Mouse (Mus musculus) neural tube, embryonic 11.5 days (tissue): Measurements from ENCODE around the gene AC124108.1. TPM values are rescaled to one million over a fixed set of nuclear protein-coding genes. Genes with fewer than 3 reads are reported as not detected.

Experiments
- ATAC-seq: fragments of 200-750 bp; cut with Nextera tagmentation; 2 replicates; pipeline ENCODE4 v1.8.0; 2017; ENCODE audit warnings: moderate number of reproducible peaks, mild to moderate bottlenecking, moderate TSS enrichment, moderate library complexity; ENCODE audit not compliant: insufficient read depth, low FRiP score, low TSS enrichment
- DNase-seq: peaks from one replicate; pipeline ENCODE4 v3.0.0-alpha.2; 2015; ENCODE audit warnings: low spot score
- H3K27ac ChIP-seq: fragments of 300-500 bp; sonication (generic); 2 replicates; pipeline ENCODE4 v1.5.1; 2014; ENCODE audit warnings: low read depth, mild to moderate bottlenecking, low read length
- H3K27me3 ChIP-seq: fragments of 300-500 bp; sonication (generic); 2 replicates; pipeline ENCODE4 v1.6.1; 2014; ENCODE audit warnings: mild to moderate bottlenecking, low read length, mixed read lengths; ENCODE audit not compliant: control insufficient read depth, insufficient read depth
- H3K36me3 ChIP-seq: fragments of 300-500 bp; sonication (generic); 2 replicates; pipeline ENCODE4 v1.6.1; 2014; ENCODE audit warnings: mild to moderate bottlenecking, low read length, moderate library complexity, mixed read lengths; ENCODE audit not compliant: control insufficient read depth, insufficient read depth
- H3K4me1 ChIP-seq: fragments of 300-500 bp; sonication (generic); 2 replicates; pipeline ENCODE4 v1.6.1; 2014; ENCODE audit warnings: low read length, mixed read lengths; ENCODE audit not compliant: control insufficient read depth, insufficient read depth
- H3K4me2 ChIP-seq: fragments of 300-500 bp; sonication (generic); 2 replicates; pipeline ENCODE4 v1.6.1; 2014; ENCODE audit warnings: low read depth, mild to moderate bottlenecking, moderate library complexity
- H3K4me3 ChIP-seq: fragments of 300-500 bp; sonication (generic); 2 replicates; pipeline ENCODE4 v1.5.1; 2014; ENCODE audit warnings: low read depth, low read length
- H3K9ac ChIP-seq: fragments of 300-500 bp; sonication (generic); 2 replicates; pipeline ENCODE4 v1.6.1; 2014; ENCODE audit warnings: mild to moderate bottlenecking, low read length
- H3K9me3 ChIP-seq: fragments of 300-500 bp; sonication (generic); 2 replicates; pipeline ENCODE4 v1.6.1; 2016; ENCODE audit warnings: low read length; ENCODE audit not compliant: control insufficient read depth
- WGBS: fragments of 180-500 bp; shearing (Covaris S2); extraction: QIAGEN DNeasy Blood & Tissue Kit; methylation state at CpG from one replicate; pipeline ENCODE4 v1.1.7; 2014; 5-methylcytosine and 5-hydroxymethylcytosine counted together
- polyA plus RNA-seq: library from polyadenylated mRNA; unstranded; fragments of >200 nt; fragmentation: Nextera tagmentation; extraction: Ambion mirVana; gene quantifications from 2 replicates; pipeline ENCODE4 v1.2.1, GENCODE M21; 2014

AC124108.1 gene
- polyA plus RNA-seq, 1 experiment from 2014 or later = 2.2 TPM

DNA sequence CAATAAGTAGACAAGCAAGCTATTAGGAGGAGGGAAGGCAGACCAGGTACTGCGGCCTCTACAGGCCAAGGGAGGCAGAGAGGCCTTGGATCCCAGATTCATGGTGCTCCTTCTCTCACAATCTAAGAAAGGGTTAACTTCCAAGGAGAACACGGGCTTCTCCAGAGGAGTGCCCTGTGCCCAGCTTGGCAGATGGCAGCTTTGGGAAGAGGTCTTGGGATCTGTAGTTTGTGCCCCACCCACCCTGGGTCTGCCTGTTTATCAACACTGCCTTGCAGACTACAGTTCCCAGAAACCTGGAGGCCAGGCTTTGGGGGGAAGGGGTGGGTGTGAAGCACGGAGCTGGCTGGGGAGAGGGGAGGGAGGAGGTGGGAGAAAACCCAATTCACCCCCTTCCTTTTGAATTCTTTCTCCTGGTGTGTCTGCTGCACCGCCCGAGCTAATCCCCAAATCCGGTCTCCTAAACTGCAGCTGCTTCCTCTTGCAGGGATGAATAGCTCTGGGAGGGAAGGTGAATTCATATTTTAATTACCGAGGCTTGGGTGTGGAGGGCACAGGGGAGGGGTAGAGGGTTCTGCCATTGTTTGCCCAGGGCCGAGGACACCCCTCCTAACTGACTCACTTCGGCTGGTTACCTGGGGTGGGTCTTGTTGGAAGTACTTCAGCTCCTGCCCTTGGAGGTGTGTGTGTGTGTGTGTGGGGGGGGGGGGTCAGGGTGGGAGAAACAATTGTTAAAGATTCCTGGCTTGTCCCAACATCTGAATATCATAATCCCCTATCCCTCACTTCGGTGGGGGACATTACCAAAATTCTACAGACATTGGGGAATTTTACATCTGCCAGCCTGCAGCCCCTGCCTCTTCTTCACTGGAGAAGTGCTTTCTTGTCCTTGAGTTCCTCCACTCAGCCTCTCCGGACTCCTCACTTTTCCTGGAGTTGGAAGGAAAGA lies 9.6 kb downstream of the AC124108.1 start:
- no peak overlapping the region for H3K4me2 ChIP-seq
- peaks cover 24% of the 10 kb centered on the region for H3K4me1 ChIP-seq
- H3K27ac ChIP-seq = no peak overlapping the region
- H3K9ac ChIP-seq = peak overlapping the region; percentile 23; the same call in 1 of the 2 replicates
- H3K36me3 ChIP-seq = no peaks in the 10 kb centered on the region
- WGBS = 11% methylated on average over 11 of the region's 11 CpGs
- ATAC-seq (peak; percentile 39), DNase-seq (peak; percentile 66)
- H3K27me3 ChIP-seq = no peaks in the 10 kb centered on the region
- no peak overlapping the region for H3K4me3 ChIP-seq
- no peaks in the 10 kb centered on the region for H3K9me3 ChIP-seq

DNA sequence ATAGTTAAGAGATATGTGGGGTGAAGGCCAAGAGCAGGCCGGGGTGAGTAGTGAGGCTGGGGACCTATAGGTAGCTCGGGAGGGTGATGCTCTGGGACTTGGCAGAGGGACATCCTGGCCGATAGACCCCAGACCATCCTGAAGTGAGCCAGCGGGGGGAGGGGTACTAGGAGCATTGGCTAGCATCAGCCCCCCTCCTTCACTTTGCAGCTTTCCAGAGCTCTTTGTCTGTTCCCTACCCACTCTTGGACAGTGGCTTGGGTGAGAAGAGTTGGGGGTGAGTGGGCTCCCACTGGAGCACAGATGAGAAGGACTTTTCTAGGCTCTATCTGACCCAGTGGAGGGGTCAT lies 10.2 kb downstream of the AC124108.1 start:
- ATAC-seq (no peak), DNase-seq (peak; percentile 13)
- H3K4me1 ChIP-seq = peaks cover 20% of the 10 kb centered on the region
- H3K9ac ChIP-seq = no peak overlapping the region
- no peak overlapping the region for H3K4me3 ChIP-seq
- no peaks in the 10 kb centered on the region for H3K27me3 ChIP-seq
- H3K36me3 ChIP-seq = no peaks in the 10 kb centered on the region
- H3K9me3 ChIP-seq = no peaks in the 10 kb centered on the region
- no peak overlapping the region for H3K4me2 ChIP-seq
- WGBS = 31% methylated on average over 4 of the region's 4 CpGs
- H3K27ac ChIP-seq = no peak overlapping the region

DNA sequence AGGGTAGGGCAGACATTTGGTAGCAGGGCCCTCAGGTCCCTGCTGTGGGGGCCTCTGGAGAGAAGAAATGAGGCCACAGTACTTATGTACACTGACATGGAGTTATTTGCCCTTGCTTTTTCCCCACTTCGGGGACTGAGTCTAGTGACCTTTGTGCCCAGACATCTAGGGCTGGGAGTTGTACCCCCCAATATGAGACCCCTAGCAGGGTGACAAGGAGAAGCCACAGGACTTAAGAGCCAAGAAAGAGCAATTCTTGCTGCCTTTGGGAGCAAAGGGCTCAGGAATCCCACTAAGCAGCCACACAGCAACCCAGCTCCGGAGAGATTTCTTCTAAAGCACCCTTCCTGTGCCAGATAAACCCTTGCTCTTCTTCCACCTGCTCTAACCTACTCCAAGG lies 10.7 kb downstream of the AC124108.1 start:
- H3K4me1 ChIP-seq = peaks cover 17% of the 10 kb centered on the region
- 62% methylated on average over 2 of the region's 2 CpGs for WGBS
- H3K9me3 ChIP-seq = no peaks in the 10 kb centered on the region
- ATAC-seq = no peak
- no peak overlapping the region for H3K4me2 ChIP-seq
- no peak overlapping the region for H3K9ac ChIP-seq
- no peak for DNase-seq
- no peak overlapping the region for H3K4me3 ChIP-seq
- no peaks in the 10 kb centered on the region for H3K36me3 ChIP-seq
- no peak overlapping the region for H3K27ac ChIP-seq
- no peaks in the 10 kb centered on the region for H3K27me3 ChIP-seq

DNA sequence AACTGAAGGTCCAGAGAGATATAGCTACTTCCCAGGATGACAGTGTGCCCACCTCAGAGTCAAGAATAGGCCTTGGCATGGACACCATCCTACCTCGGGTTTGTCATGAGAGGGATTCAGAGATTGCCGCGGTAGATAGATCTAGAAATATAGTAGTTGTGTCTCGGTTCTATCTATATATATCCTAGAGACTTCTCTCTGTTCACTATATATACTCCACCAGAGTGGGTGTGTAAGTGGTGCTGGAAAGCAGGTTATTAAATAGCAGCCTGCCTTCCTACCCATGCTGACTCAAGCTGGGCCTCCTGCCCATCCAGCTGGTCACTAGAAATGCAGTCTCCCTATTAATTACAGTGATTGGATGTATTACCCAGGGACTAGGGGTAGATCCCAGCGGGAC lies 11.5 kb downstream of the AC124108.1 start:
- Histone ChIP-seq H3K27me3 (no peaks in the 10 kb centered on the region), H3K4me2 (no peak overlapping the region), H3K9ac (no peak overlapping the region), H3K36me3 (no peaks in the 10 kb centered on the region), H3K4me3 (no peak overlapping the region), H3K9me3 (no peaks in the 10 kb centered on the region), H3K27ac (no peak overlapping the region), H3K4me1 (peaks cover 13% of the 10 kb centered on the region)
- DNase-seq (peak; percentile 6), ATAC-seq (no peak)
- 91% methylated on average over 5 of the region's 5 CpGs for WGBS

DNA sequence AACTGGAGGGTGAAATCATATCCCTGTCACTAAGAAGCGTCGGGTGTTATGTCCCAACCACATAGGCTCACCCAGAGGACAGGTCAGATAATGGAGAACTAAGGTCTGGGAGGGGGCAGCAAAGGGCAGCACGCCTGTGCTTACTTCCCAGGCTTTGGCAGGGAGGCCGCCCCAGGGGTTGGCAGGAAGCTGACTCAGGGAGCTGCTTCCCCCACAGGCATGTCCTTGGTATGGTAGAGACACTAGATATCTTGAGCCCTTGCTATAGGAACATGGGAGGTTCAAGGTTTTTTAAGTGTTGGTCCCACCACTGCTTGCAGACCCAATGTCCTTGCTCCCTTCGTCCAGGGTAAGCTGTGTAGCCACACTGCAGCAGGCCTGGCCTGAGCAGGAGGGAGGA lies 14.7 kb downstream of the AC124108.1 start:
- H3K27ac ChIP-seq = no peak overlapping the region
- no peak for DNase-seq

DNA sequence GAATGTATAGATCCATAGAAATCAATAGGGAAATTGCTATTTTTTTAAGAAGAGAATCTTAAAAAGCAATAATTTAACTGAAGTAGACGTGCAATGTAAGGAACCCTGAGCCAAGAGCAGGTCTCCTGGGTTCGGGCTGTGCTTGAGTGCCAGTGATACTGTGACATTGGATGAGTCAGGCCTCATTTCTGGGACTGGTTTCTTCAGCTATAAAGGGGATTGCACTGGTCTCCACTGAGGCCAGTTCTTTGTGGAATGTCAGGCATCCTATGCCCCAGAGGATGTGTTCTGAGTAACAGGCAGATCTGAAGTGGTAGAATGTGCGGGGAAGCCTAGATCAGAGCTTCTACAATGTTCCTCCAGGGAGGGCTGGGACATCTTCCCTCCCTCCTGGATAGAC lies 15.6 kb downstream of the AC124108.1 start:
- 89% methylated on average over 3 of the region's 3 CpGs for WGBS
- H3K36me3 ChIP-seq = no peaks in the 10 kb centered on the region
- no peak overlapping the region for H3K9ac ChIP-seq
- ATAC-seq (no peak), DNase-seq (no peak)
- H3K4me2 ChIP-seq = no peak overlapping the region
- H3K4me3 ChIP-seq = no peak overlapping the region
- no peaks in the 10 kb centered on the region for H3K9me3 ChIP-seq
- H3K4me1 ChIP-seq = peaks cover 7% of the 10 kb centered on the region; the same call in 1 of the 2 replicates
- H3K27ac ChIP-seq = no peak overlapping the region
- no peaks in the 10 kb centered on the region for H3K27me3 ChIP-seq

More for the DNA sequence above, 14.7 kb downstream of the AC124108.1 start:
- Histone ChIP-seq H3K9me3 (no peaks in the 10 kb centered on the region), H3K9ac (no peak overlapping the region), H3K27me3 (no peaks in the 10 kb centered on the region), H3K4me3 (no peak overlapping the region), H3K4me2 (no peak overlapping the region), H3K36me3 (no peaks in the 10 kb centered on the region), H3K4me1 (peaks cover 9% of the 10 kb centered on the region; the same call in 1 of the 2 replicates)
- 72% methylated on average over 5 of the region's 5 CpGs for WGBS
- no peak for ATAC-seq

DNA sequence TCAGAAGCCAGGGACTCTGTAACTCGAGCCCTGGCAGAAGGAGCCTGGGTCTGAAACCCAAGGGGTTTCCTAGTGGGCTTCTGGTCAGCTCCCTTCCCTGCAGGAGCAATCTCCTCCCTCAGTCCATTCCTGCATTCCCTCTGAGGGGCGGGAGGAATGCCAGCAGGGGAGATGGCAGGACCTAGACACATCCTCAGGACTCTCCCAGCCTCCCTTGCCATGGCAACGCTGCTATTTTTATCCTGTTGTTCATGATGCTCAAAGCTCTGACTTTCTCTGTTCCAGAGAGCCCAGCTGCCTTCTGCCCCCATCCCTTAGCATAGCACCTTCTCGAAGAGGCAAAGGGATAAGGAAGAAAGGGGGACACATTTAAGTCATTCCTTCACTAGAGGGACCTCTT lies 16.9 kb downstream of the AC124108.1 start:
- Histone ChIP-seq H3K9ac (no peak overlapping the region), H3K36me3 (no peaks in the 10 kb centered on the region), H3K27ac (no peak overlapping the region), H3K27me3 (no peaks in the 10 kb centered on the region), H3K4me2 (no peak overlapping the region), H3K9me3 (no peaks in the 10 kb centered on the region), H3K4me1 (peaks cover 17% of the 10 kb centered on the region), H3K4me3 (no peak overlapping the region)
- 19% methylated on average over 4 of the region's 4 CpGs for WGBS
- ATAC-seq (no peak), DNase-seq (no peak)

DNA sequence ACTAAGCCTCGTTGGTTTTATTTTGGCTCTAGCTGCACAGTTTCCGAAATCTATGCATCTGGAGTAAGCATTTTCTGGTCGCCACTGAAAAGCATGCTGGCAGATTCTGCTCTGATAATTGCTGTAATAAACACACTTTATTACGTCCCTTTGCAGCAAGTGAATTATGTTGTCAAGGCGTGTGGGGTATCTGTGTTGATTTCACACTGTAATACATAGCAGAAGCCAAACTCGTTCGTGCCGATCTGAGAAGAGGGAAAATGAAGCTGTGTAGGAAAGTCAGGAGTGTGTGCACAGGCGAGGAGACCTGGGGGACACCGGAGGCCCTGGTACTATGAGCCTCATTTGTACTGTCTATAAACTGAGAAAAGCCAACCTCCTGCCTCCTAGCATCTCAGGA lies 18.1 kb downstream of the AC124108.1 start:
- Histone ChIP-seq H3K4me1 (peaks cover 17% of the 10 kb centered on the region), H3K4me2 (no peak overlapping the region), H3K4me3 (no peak overlapping the region), H3K36me3 (no peaks in the 10 kb centered on the region), H3K27ac (no peak overlapping the region), H3K27me3 (no peaks in the 10 kb centered on the region), H3K9ac (no peak overlapping the region), H3K9me3 (no peaks in the 10 kb centered on the region)
- DNase-seq = no peak
- ATAC-seq = no peak
- WGBS = 56% methylated on average over 10 of the region's 10 CpGs

DNA sequence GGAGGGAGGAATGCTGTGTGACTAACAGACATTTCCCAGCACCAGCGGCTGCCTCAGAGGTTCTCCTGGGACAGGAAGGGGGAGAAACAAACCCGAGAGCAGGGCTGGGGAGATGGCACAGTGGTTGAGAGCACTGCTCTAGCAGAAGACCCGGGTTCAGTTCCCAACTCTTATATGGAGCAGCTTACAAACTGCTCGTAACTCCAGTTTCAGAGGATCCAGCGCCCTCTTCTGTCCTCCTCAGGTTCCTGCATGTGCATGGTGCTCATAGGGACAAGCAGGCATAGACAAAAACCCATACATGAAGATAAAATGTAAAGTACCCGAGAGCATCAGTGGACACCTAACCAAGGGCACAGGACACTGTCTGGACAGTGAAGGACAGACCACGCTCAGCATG lies 19.7 kb downstream of the AC124108.1 start:
- Histone ChIP-seq H3K4me2 (no peak overlapping the region), H3K4me1 (peaks cover 17% of the 10 kb centered on the region), H3K36me3 (no peaks in the 10 kb centered on the region), H3K9ac (no peak overlapping the region), H3K9me3 (no peaks in the 10 kb centered on the region), H3K27me3 (no peaks in the 10 kb centered on the region), H3K4me3 (no peak overlapping the region), H3K27ac (no peak overlapping the region)
- no peak for ATAC-seq
- 21% methylated on average over 7 of the region's 7 CpGs for WGBS
- DNase-seq = no peak
